Mouse (Mus musculus) CD4-positive, CD25-positive, alpha-beta regulatory T cell, adult 4 months (primary cell): ENCODE data around the gene Ankrd27. TPM values are rescaled to one million over a fixed set of nuclear protein-coding genes. Genes with fewer than 3 reads are reported as not detected.

Experiments
- ATAC-seq: one replicate; pipeline ENCODE4 v1.8.0; 2017
- polyA plus RNA-seq, 2 experiments: library from polyadenylated mRNA; unstranded; fragments of 100-300 nt; shearing (Covaris generic); gene quantifications; one replicate each; pipeline ENCODE4 v1.2.1; 2017

Gene Ankrd27
- polyA plus RNA-seq, 2 experiments from 2014 or later: 52.8 to 73.2 TPM

- peak; percentile 16 for ATAC-seq
These were observed 60.5 kb downstream of the Ankrd27 start for GRCm38 (mm10) chr7:35646317-35647081.

DNA sequence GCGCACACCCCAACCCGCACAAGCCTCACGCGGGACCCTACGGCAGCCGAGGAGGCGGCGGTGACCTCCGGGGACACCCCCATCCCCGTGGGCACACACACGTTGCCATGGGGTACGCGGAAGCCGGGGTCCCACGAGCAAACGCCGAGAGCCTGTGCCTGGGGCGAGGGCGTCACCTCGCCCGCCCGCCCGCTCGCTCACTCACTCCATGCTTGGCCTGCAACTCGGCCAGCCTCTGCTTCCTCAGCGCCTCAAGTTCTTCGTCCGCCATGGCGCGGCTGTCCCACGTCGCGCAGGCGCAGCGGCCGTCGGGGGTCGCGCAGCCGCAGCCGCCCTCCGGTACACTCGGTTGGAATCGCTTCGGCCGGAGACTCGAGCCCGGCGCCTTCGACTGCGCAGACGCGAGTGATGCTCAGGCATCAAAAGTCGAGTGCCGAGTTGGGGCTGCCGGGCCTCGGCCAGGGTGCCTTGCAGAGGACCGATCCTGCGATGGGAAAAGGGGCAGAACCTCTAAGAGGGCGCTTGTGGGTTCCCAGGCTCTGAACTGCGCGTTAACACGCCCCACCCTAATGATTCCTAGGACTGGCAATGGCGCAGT is 61.2 kb downstream of the Ankrd27 start, which contains the start of gene Pdcd5:
Gene Pdcd5, minus strand, starts transcription at position 421 of the 598 bp plus-strand sequence.
- peak; percentile 84 for ATAC-seq

DNA sequence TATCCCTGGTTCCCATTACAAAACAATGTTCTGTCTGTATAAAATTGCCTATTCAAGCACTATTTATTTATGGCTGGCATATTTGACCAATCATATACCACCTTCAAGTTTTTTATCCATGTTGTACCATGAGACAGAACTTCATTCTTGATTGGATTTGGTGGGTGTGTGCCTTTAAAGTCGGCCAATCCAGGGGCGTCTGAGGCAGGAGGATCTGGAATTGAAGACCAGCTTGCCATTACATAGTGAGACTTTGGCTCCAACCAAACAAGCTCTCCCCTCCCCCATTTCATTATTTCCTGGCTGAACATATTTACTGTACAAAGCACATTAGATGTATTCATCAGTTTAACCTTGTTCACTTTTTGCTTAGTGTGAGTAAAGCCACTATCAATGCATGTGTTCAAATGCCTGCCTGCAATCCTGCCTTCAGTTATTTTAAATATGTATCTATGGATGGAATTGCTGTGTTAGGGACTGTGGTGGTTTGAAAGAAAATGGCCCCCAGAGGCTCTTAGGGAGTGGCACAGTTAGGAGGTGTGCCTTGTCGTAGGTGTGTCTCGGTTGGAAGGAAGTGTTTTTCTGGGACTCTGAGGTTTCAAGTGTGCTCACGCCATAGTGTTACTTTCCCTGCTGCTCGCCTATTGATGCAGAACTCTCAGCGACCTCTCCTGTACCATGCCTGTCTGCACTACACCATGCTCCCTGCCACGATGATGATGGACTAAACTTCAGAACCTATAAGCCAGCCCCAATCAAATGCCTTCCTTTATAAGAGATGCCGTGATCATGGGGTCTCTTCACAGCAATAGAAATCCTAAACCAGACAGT is 62.4 kb downstream of the Ankrd27 start:
- no peak for ATAC-seq

DNA sequence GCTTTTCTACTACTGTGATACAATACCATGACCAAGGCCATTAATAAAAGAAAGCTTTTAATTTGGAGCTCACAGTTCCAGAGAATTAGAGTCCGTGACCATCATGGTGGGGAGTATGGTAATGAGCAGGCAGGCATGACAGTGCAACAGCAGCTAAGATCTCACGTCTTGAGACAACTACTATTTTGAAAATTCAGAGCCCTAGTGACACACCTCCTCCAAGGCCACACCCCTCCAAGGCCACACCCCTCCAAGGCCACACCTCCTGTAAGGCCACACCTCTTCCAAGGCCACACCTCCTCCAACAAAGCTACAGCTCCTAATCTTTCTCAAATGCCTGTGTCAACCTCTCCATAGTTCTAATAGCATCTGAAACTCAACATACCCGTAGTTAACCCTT is 63.0 kb downstream of the Ankrd27 start:
- ATAC-seq: peak; percentile 33

DNA sequence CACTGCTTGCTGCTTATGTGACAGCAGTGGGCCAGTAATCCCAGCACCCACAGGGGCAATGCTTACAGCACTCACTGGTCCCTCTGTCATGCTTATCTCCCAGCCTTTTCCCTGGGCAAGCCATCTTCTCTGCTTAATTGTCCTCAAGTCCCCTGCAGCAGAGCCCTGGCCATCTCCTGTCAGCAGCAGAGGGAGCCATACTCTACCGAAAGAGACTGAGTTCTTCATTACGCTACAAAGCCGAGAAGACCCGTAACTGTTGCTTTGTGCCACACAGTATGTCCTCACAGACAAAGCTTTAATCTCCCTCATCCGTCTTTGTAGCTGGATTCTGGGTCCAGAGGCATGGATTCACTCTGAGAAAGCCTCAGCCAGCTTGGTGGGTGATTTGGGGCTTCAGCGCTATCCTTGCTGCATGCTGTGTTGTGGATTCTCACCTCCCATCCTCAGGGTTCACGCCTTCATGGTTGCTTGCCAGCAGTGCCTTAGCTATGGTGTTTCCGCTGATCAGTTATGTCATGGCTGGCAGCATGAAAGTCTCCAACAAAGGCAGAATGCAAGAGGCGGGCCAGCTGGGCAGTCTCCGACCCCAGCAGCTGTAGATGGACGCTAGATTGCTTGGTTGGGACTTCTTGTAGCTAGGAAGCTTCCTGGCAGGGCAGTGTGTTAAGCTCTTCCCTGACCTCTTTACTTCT is 64.8 kb downstream of the Ankrd27 start:
- no peak for ATAC-seq

DNA sequence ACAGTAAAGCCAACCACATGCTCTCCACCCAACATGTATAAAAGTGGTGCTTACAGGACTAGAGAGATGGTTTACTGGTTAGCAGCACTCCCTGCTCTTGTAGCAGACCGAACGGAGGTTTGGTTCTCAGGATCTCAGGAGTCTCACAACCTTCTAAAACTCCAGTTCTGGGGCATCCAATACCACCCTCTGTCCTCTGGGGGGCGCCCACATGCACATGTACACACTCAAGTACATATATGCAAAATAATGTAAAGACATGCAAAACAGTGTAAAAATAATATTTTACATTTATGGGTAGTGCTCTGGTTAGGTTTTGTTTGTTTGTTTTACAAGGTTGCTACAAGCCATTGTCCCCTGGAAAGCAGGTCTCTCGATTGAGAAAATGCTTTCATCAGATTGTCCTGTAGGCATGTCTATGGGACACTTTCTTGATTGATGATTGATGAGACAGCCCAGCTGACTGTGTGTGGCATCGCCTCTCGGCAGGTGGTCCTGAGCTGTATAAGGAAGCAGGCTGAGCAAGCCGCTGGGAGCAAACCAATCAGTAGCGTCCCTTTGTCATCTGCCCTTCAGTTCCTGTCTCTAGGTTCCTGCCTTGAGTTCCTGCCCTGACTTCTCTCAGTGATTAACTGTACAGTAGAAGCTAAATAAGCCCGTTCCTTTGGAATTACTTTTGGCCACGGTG is 65.7 kb downstream of the Ankrd27 start:
- ATAC-seq: no peak

GRCm38 (mm10) chr7:35657829-35658228 is 71.8 kb downstream of the Ankrd27 start:
- ATAC-seq: no peak

DNA sequence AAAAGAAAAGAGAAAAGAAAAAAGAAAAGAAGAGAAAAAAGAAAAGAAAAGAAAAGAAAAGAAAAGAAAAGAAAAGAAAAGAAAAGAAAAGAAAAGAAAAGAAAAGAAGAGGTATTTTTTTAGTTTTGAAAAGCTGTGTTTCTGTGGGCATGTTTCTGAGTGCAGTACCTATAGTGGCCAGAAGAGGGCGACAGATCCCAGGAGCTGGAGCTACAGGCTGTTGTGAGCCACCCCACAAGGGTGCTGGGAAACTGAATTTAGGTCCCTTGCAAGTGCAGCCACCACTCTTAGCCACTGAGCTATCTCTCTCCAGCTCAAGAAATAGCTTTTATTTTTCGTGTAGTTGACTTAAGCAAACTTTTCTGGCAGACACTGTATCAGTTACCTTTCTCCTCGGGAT is 73.1 kb downstream of the Ankrd27 start:
- ATAC-seq: peak; percentile 47

DNA sequence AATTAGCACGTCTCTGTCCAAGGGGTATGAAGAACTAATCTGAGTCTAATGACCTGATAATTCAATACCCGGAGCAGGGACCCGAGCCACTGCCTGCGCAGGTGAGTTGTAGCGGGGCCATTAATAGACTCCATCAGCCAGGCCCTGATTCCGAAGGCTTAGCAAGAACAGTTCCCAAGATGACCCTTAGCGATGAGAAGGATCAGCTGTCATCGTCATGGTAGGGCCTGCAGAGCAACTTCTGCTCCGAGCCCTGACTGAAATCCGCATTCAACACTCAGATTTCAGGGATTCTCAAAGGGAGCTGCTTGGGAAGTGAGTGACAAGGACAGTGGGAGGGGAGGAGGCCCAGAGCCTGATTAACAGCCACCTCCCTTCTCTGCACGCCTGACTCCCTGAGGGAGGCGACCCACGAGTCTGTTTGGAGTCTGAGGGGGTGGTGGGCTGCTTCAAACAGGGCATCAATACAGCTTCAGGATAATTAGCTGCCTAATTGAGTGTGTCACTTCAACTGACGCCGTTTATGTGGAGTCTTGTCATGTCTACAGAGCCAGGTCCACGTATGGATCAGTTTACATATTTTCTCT is 77.8 kb downstream of the Ankrd27 start:
- no peak for ATAC-seq

- no peak for ATAC-seq
These were observed 82.3 kb downstream of the Ankrd27 start for GRCm38 (mm10) chr7:35668066-35669041.

DNA sequence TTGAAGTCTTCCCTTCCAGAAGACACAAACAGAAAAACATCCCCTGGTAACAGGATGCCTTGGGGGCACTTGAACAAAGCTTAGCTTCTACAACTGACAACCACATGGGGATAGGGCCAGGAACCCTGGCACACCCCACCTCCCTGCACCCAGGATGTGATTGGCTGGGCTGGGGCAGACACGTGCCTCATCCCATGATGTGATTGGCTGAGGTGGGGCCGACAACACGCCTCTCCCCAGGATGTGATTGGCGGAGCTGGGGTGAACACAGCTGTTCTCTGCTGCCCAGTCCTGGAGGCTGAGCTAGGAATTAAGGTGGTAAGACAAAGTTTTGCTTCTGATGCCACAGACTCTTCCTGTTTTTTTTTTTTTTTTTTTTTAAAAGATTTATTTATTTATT is 92.9 kb downstream of the Ankrd27 start:
- ATAC-seq: no peak

- ATAC-seq: no peak
These were observed 95.5 kb downstream of the Ankrd27 start for GRCm38 (mm10) chr7:35681559-35681958.

GRCm38 (mm10) chr7:35683409-35684122 is 97.5 kb downstream of the Ankrd27 start:
- ATAC-seq: no peak

DNA sequence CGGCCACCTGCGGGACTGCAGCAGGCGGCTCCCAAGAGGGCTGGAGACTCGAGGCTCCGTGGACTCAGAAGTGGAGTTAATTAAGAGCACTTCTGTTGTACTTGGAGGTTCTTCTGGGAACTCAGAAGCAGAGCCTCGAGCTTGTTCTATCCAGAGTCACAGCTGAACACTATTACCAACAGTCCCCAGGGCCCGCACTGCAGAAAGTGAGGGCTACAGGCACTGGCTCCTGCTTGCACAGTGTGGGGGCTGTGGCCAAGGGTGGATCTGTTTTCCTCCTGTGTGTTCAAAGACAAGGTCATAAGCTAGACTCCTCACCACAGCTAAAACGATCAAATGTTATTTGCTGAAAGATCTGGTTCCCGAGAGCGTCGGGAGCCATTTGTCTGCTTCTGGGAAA is 100.2 kb downstream of the Ankrd27 start:
- ATAC-seq: no peak

DNA sequence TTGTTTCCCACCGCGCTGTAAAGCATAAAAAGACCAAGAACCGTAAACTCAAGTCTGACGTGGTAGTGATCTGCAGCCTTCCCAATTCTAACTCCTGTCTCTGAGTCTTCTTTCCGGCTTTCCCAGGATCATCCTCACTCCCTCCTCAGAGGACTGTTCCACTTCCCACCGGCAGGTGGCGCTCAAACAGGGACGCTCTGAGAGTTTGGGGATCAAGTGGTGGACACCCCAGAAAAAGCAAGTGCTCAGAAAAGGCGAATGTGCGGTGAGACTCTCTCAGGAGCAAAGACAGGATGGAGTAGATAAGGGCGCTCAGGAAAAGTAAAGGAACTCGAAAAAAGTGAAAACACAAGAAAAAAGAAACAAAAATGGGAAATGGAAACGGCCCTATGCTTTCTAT is 100.7 kb downstream of the Ankrd27 start:
- no peak for ATAC-seq

GRCm38 (mm10) chr7:35687229-35687628 is 101.2 kb downstream of the Ankrd27 start:
- ATAC-seq: no peak

GRCm38 (mm10) chr7:35688276-35688675 is 102.2 kb downstream of the Ankrd27 start:
- no peak for ATAC-seq
